Mouse (Mus musculus): ENCODE results near the gene Syde2. TPM values are rescaled to one million over a fixed set of nuclear protein-coding genes. Genes with fewer than 3 reads are reported as not detected.
A peak's percentile ranks its signal among the peaks of the same experiment; 100 is the strongest.
"Not testable (repeated sequence)": the region's sequence is repeated elsewhere in the genome, so short reads cannot be mapped to it uniquely, and the experiment has no call there.

Gene Syde2
- polyA plus RNA-seq, 1 experiment from 2014 or later = 1.7 TPM

DNA sequence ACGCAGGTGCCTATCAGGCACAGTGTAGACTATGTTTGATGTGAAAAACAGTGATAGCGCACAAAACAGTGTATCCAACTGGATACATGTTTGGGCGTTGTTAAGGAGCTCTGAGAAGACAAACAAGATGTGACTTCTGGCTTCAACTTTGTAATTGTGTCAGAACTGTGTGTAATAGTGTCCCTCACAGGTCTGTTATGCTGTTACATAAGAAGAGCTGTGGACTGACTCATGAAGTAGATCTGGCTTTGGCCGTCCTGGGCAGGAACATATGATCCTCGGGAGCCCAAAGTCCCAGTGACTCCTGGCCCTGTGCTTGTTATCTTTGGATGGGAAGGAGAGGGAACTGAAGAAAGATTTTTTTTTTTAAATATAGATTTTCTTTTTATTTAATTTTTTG, 7.8 kb downstream of the Syde2 start:
- Histone ChIP-seq H3K36me3 (peaks cover 12% of the 10 kb centered on the region), H3K4me3 (no peak overlapping the region), H3K27me3 (no peaks in the 10 kb centered on the region), H3K9me3 (no peaks in the 10 kb centered on the region), H3K27ac (no peak overlapping the region), H3K4me2 (no peak overlapping the region), H3K9ac (no peak overlapping the region), H3K4me1 (peaks cover 15% of the 10 kb centered on the region)
- no peak for ATAC-seq (ENCODE audit: insufficient number of reproducible peaks, low FRiP score, low TSS enrichment, low read depth)
- 81% methylated on average over 5 of the region's 5 CpGs for WGBS

DNA sequence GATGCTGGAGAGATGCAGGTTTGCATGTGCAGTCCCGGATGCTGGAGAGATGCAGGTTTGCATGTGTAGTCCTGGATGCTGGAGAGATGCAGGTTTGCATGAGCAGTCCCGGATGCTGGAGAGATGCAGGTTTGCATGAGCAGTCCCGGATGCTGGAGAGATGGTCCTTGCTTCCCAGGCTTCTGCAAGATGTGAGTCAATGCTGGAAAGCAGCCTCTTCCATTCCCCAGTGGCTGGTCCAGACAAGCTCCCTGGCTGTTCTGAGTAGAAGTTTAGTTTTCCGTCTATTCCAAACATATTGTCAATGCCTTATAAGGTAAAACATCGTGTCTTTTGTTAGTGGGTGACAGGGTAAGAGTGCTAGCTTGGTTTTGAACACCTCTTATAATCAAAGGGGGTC, 8.9 kb downstream of the Syde2 start:
- peaks cover 15% of the 10 kb centered on the region for H3K4me1 ChIP-seq
- H3K9me3 ChIP-seq; ATAC-seq (ENCODE audit: insufficient number of reproducible peaks, low FRiP score, low TSS enrichment, low read depth); H3K4me3 ChIP-seq; H3K27me3 ChIP-seq; H3K27ac ChIP-seq; H3K9ac ChIP-seq; H3K4me2 ChIP-seq: not testable (repeated sequence)
- WGBS = 82% methylated on average over 5 of the region's 5 CpGs
- H3K36me3 ChIP-seq = peaks cover 19% of the 10 kb centered on the region

DNA sequence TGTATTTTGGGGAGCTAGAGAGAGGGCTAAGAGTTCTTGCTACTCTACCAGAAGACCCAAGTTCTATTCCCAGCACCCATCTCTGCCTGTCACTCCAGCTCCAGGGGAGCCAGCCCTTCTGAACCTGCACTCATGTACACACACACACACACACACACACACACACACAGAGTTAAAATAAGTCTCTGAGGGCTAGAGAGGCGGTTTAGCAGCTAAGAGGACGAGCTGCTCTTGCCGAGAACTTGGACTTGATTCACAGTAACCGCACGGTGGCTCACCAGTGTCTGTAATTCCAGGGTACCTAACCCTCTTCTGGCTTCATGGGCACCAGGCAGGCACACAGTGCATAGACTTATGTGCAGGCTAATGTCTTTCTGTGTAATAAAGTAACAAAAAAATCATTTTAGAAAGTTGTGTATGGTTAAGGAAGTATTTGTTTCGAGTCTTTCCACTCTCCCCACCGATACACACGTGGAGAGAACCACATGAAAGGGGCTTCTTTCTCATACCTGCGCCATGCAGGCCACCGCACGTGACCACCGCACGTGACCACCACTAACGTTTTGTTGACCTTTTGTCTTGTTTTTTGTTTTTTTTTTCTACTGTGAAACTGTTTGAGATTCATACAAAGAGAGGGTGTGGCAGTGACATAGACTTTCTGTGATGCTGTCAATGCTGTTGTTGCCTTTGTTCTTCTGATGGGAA, 16.8 kb downstream of the Syde2 start:
- Histone ChIP-seq H3K27me3 (no peaks in the 10 kb centered on the region), H3K9me3 (no peaks in the 10 kb centered on the region), H3K9ac (no peak overlapping the region), H3K4me3 (no peak overlapping the region), H3K4me1 (no peaks in the 10 kb centered on the region), H3K27ac (no peak overlapping the region), H3K4me2 (no peak overlapping the region), H3K36me3 (peaks cover 62% of the 10 kb centered on the region)
- no peak for ATAC-seq (ENCODE audit: insufficient number of reproducible peaks, low FRiP score, low TSS enrichment, low read depth)
- WGBS = 92% methylated on average over 14 of the region's 14 CpGs

DNA sequence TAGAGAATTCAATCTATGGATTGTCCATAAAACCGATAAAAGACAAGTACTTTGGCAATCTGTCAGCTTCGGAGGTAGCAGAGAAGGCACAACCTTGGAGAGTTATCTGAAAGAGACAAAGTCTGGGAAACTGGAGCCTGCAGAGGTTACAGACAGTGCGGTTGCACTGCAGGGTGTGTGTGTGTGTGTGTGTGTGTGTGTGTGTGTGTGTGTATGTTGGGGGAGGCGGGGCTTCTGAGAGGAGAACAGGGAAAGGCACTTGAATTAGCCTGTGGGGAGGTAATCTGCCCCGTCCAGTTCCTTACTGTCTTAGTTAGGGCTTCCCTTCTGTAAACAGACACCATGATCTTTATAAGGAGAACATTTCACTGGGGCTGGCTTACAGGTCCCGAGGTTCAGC, 20.2 kb downstream of the Syde2 start:
- Histone ChIP-seq H3K27me3 (no peaks in the 10 kb centered on the region), H3K9me3 (no peaks in the 10 kb centered on the region), H3K27ac (no peak overlapping the region), H3K4me3 (no peak overlapping the region), H3K9ac (no peak overlapping the region), H3K4me2 (no peak overlapping the region), H3K36me3 (peaks cover 42% of the 10 kb centered on the region), H3K4me1 (no peaks in the 10 kb centered on the region)
- WGBS = 85% methylated on average over 6 of the region's 6 CpGs
- ATAC-seq (ENCODE audit: insufficient number of reproducible peaks, low FRiP score, low TSS enrichment, low read depth) = no peak

DNA sequence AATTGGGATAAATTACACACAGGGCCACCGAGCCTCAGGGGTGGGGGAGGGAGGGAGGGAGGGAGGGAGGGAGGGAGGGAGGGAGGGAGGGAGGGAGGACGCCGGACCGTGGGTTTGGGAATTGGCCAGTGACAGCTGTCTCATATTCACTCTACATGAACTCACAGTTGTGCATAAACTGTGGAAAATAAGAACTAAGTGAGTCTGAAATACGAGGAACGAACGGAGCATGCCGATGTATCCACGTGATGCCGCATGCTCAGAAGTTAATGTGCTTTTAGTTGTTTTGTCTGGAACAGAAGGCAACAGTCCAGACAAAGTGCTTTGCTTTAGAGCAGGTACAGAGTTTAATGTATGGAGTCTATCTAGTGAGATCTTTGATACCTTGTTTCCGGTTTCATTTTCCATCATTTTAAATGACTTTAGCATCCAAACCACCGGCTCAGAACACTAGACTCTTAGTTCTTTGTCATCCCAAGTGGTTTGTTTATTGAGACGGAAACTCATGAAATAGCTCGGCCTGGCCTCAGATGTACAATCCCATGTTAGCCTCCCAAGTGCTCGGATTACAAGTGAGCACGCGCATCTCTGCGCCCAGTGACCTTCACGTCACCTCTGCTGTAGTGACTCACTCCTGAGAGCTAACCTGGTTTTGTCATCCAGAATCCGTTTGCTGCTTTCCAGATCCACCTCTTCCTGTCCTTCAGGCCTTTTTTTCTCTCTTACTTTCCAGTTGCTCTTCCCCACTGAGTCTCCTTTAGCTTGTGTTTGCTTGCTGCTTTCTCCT, 22.4 kb downstream of the Syde2 start:
- H3K27me3 ChIP-seq = no peaks in the 10 kb centered on the region
- H3K9me3 ChIP-seq = no peaks in the 10 kb centered on the region
- 0 out of 2 replicates have a peak overlapping the region, but pooled peaks have one; percentile 1 for H3K4me2 ChIP-seq
- peaks cover 40% of the 10 kb centered on the region for H3K36me3 ChIP-seq
- no peaks in the 10 kb centered on the region for H3K4me1 ChIP-seq
- no peak overlapping the region for H3K9ac ChIP-seq
- ATAC-seq (ENCODE audit: insufficient number of reproducible peaks, low FRiP score, low TSS enrichment, low read depth) = peak; percentile 58; the same call in 1 of the 2 replicates
- WGBS = 42% methylated on average over 20 of the region's 20 CpGs
- peak overlapping the region; percentile 67 for H3K27ac ChIP-seq
- no peak overlapping the region for H3K4me3 ChIP-seq

DNA sequence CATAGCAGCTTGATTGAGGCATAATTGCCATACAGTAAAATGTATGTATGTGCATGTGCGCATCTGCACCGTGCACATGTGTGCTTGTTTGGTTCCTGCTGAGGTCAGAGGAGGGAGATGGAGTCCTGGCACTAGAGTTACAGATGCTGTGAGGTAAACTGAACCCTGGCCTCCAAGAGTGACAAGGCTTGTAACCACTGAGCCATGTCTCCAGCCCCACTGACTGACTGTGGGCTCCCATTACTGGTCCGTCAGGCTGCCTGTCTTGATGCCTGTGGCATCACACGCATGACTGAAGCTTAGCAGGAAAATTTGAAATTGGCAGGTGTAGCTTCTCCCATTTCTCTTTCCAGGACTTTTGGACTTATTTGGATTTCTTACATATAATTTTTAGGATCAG, 23.1 kb downstream of the Syde2 start:
- 83% methylated on average over 4 of the region's 4 CpGs for WGBS
- H3K27ac ChIP-seq = peak overlapping the region; percentile 67

DNA sequence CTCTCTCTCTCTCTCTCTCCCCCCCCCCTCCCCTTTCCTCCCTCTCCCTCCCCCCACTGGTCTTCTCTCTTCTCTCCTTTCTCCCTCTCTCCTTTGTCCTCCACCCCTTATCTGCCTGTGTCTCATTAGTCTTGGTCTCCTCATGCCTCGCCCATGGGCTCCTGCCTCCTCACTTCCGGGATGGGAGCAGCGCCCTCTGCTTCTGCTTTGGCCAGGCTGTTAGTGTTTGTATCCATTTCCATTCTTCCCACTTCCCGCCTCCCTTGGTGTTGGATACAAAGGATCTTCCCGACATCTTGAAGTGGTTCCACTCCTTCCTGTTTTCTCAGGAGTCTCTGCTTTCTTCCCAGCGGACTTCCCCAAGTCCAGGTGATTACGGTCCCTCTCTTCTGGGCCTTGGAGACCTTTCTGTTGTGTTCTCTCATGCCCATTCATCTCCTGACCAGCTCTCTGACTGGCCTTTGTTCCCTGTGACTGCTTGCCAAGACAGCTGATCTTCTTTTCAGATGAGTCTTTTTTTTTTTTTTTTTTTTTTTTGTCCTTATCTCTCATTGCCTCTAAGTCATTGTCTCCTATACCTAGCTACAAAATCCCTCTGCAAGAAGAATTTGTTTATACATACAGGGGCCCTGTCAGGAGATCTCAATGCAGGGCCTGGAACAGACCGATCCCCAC, 24.0 kb downstream of the Syde2 start:
- WGBS = 80% methylated on average over 8 of the region's 8 CpGs
- no peaks in the 10 kb centered on the region for H3K27me3 ChIP-seq
- H3K4me1 ChIP-seq = no peaks in the 10 kb centered on the region
- ATAC-seq (ENCODE audit: insufficient number of reproducible peaks, low FRiP score, low TSS enrichment, low read depth) = no peak
- H3K27ac ChIP-seq = no peak overlapping the region
- no peak overlapping the region for H3K9ac ChIP-seq
- H3K36me3 ChIP-seq = peaks cover 52% of the 10 kb centered on the region
- no peak overlapping the region for H3K4me3 ChIP-seq
- H3K4me2 ChIP-seq = no peak overlapping the region
- no peaks in the 10 kb centered on the region for H3K9me3 ChIP-seq

More for the DNA sequence above, 23.1 kb downstream of the Syde2 start:
- ATAC-seq (ENCODE audit: insufficient number of reproducible peaks, low FRiP score, low TSS enrichment, low read depth) = no peak
- Histone ChIP-seq H3K4me2 (no peak overlapping the region), H3K4me1 (no peaks in the 10 kb centered on the region), H3K36me3 (peaks cover 43% of the 10 kb centered on the region), H3K4me3 (no peak overlapping the region), H3K9ac (no peak overlapping the region), H3K9me3 (no peaks in the 10 kb centered on the region), H3K27me3 (no peaks in the 10 kb centered on the region)

DNA sequence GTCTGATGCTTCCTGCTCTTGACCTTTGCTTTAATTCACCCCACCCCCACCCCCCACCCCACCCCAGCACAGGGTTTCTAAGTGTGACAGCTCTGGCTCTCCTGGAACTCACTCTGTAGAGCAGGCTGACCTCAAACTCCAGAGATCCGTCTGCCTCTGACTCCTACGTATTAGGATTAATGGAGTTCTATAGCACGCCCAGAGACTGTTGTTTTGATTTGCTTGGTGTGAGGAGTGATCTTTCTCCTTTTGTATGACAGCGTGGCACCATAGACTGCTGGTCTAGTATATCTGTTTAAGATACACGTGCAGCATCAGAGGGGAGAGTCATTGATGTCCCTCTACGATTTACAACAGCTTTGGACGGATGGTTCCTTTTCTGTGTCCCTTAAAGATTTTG, 25.8 kb downstream of the Syde2 start:
- Histone ChIP-seq H3K36me3 (peaks cover 50% of the 10 kb centered on the region), H3K27ac (no peak overlapping the region), H3K4me2 (no peak overlapping the region), H3K4me1 (no peaks in the 10 kb centered on the region), H3K9ac (no peak overlapping the region), H3K4me3 (no peak overlapping the region), H3K9me3 (no peaks in the 10 kb centered on the region), H3K27me3 (no peaks in the 10 kb centered on the region)
- no peak for ATAC-seq (ENCODE audit: insufficient number of reproducible peaks, low FRiP score, low TSS enrichment, low read depth)
- 93% methylated on average over 7 of the region's 7 CpGs for WGBS

DNA sequence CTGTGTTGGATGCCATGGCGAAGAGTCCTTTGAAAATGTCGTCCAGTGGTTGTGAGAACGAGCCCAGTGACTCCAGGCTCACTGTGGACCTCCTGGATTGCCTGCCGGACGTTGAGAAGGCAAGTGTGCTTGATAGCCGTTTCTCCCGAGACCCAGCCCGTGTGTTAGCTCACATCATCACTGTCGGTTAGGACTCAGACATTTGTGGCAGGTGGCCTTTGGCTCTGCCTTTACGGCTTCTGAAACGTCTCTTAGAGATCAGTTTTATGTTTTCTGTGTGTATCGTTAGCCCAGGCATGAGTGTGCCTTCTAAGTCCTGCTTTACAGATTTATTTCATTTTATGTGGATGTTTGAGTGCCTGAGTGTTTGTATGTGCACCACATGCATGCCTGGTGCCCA, 26.7 kb downstream of the Syde2 start:
- ATAC-seq (ENCODE audit: insufficient number of reproducible peaks, low FRiP score, low TSS enrichment, low read depth) = no peak
- Histone ChIP-seq H3K9me3 (no peaks in the 10 kb centered on the region), H3K4me2 (no peak overlapping the region), H3K27me3 (no peaks in the 10 kb centered on the region), H3K27ac (no peak overlapping the region), H3K36me3 (peaks cover 44% of the 10 kb centered on the region), H3K4me3 (no peak overlapping the region), H3K4me1 (no peaks in the 10 kb centered on the region), H3K9ac (no peak overlapping the region)
- 87% methylated on average over 12 of the region's 12 CpGs for WGBS

DNA sequence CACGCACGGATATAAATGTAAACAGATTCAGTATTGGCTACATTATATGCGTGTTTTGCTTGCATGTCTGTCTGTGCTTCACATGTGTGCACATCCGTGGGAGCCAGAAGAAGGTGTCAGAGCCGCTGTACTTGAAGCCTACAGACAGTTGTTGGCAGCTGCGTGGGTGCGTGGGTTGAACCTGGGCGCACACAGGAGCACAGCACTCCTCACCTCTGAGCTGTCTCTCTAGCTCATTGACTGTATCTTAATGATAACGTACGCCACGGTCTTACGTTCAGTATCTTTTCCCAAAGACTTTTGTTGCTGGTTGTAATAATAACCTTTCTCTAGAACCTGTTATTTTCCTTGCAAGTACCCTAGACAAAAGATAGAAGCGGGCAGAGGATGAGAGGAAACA, 29.3 kb downstream of the Syde2 start:
- H3K4me2 ChIP-seq = no peak overlapping the region
- WGBS = 93% methylated on average over 13 of the region's 13 CpGs
- no peaks in the 10 kb centered on the region for H3K9me3 ChIP-seq
- H3K4me3 ChIP-seq = no peak overlapping the region
- H3K36me3 ChIP-seq = peaks cover 49% of the 10 kb centered on the region
- no peaks in the 10 kb centered on the region for H3K27me3 ChIP-seq
- no peak for ATAC-seq (ENCODE audit: insufficient number of reproducible peaks, low FRiP score, low TSS enrichment, low read depth)
- no peak overlapping the region for H3K27ac ChIP-seq
- no peak overlapping the region for H3K9ac ChIP-seq
- H3K4me1 ChIP-seq = no peaks in the 10 kb centered on the region

DNA sequence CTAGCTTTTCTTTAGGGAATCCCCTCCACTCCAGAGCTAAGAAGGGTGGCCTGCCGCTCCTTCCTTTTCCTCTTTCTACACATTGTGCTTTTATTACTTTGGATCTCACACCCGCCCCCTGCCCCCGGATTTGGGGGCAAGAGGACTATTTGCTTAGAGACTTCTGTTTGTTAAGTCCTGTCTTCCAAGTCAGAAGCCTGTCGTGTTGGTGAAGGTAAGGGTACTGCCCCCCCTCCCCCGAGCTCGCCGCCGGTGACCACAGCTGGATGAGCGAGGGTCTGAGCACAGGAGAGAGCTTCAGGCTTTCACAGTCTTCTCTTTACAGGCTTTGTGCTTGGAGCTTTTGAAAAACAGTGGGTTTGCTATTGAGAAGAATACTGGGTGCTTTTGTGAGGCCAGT, 29.9 kb downstream of the Syde2 start:
- Histone ChIP-seq H3K4me3 (no peak overlapping the region), H3K36me3 (peaks cover 54% of the 10 kb centered on the region)
- 74% methylated on average over 9 of the region's 9 CpGs for WGBS

DNA sequence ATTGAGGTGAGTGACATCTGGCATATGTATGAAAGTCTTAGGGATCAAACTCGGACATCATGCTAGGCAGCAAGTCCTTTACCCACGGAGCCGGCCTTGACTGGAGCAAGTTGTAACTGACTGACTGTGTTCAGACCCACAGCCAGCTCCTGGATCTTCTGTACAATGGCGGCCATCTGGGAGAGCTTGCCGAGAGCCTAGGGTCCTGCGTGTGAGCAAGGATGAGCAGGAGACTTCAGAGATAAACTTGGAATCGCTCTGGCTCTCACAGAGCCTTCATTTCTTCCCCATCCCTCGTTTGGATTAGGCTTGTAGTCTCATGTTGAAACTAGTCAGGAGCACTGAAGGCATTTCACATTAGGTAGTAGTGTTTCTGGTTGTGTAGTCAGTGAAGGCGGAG, 34.6 kb downstream of the Syde2 start:
- H3K4me2 ChIP-seq = no peak overlapping the region
- no peaks in the 10 kb centered on the region for H3K27me3 ChIP-seq
- whole genome bisulfite sequencing = 90% methylated on average over 9 of the region's 9 CpGs
- H3K4me1 ChIP-seq = peaks cover 1% of the 10 kb centered on the region; the same call in 1 of the 2 replicates
- H3K9me3 ChIP-seq = no peaks in the 10 kb centered on the region
- no peak overlapping the region for H3K27ac ChIP-seq
- ATAC-seq (ENCODE audit: insufficient number of reproducible peaks, low FRiP score, low TSS enrichment, low read depth) = no peak
- H3K4me3 ChIP-seq = no peak overlapping the region
- peaks cover 20% of the 10 kb centered on the region for H3K36me3 ChIP-seq
- H3K9ac ChIP-seq = no peak overlapping the region

More for the DNA sequence above, 29.9 kb downstream of the Syde2 start:
- Histone ChIP-seq H3K9ac (no peak overlapping the region), H3K9me3 (no peaks in the 10 kb centered on the region), H3K27me3 (no peaks in the 10 kb centered on the region), H3K27ac (no peak overlapping the region), H3K4me2 (no peak overlapping the region), H3K4me1 (no peaks in the 10 kb centered on the region)
- no peak for ATAC-seq (ENCODE audit: insufficient number of reproducible peaks, low FRiP score, low TSS enrichment, low read depth)

All from limb, embryonic 15.5 days (tissue).